Mouse (Mus musculus): ENCODE data around the gene Chrna9. TPM values are rescaled to one million over a fixed set of nuclear protein-coding genes. Genes with fewer than 3 reads are reported as not detected.
"Not testable (repeated sequence)": the region's sequence is repeated elsewhere in the genome, so short reads cannot be mapped to it uniquely, and the experiment has no call there.

The Chrna9 gene
- polyA plus RNA-seq, 1 experiment from 2014 or later: not detected

DNA sequence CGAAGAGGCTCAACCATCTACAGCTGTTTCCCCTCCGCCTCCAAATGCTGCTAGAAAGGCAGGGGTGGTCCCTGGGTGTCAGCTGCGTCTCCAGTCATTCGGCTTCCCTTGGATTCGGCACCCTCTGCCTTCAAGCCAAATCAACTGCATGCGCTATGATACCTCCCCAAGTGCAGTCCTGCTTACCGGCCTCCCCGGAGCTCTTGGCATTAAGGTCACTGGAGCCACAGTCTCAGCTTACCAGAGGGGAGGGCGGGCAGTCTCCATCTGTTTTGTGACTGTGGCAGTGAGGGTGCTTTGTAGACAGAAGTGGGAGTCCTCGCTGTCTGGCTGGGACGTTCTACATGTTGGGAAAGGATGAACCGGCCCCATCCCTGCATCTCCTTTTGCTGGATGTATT is 32.4 kb downstream of the Chrna9 start:
- Histone ChIP-seq H3K9me3 (no peaks in the 10 kb centered on the region), H3K4me1 (no peaks in the 10 kb centered on the region), H3K36me3 (no peaks in the 10 kb centered on the region), H3K27ac (no peak overlapping the region), H3K4me2 (replicated peaks) (no peak overlapping the region), H3K9ac (no peak overlapping the region), H3K4me3 (no peak overlapping the region), H3K27me3 (replicated peaks) (no peaks in the 10 kb centered on the region)
- WGBS: 67% methylated on average over 12 of the region's 12 CpGs
- ATAC-seq (ENCODE audit: low FRiP score, low read depth): no peak

- ATAC-seq (ENCODE audit: low FRiP score, low read depth): no peak
- 91% methylated on average over 3 of the region's 3 CpGs for WGBS
- Histone ChIP-seq H3K9me3 (no peaks in the 10 kb centered on the region), H3K27me3 (replicated peaks) (no peaks in the 10 kb centered on the region), H3K9ac (no peak overlapping the region), H3K27ac (no peak overlapping the region), H3K4me2 (replicated peaks) (no peak overlapping the region), H3K36me3 (no peaks in the 10 kb centered on the region), H3K4me3 (no peak overlapping the region), H3K4me1 (no peaks in the 10 kb centered on the region)
Measured at GRCm38 (mm10) chr5:65968004-65968403, 33.3 kb downstream of the Chrna9 start.

- Histone ChIP-seq H3K9me3 (no peaks in the 10 kb centered on the region), H3K36me3 (no peaks in the 10 kb centered on the region), H3K4me2 (replicated peaks) (no peak overlapping the region), H3K4me3 (no peak overlapping the region), H3K27ac (no peak overlapping the region), H3K4me1 (no peaks in the 10 kb centered on the region), H3K9ac (no peak overlapping the region), H3K27me3 (replicated peaks) (no peaks in the 10 kb centered on the region)
- WGBS: 75% methylated on average over 2 of the region's 2 CpGs
- no peak for ATAC-seq (ENCODE audit: low FRiP score, low read depth)
Measured at GRCm38 (mm10) chr5:65973189-65973588, 38.5 kb downstream of the Chrna9 start.

DNA sequence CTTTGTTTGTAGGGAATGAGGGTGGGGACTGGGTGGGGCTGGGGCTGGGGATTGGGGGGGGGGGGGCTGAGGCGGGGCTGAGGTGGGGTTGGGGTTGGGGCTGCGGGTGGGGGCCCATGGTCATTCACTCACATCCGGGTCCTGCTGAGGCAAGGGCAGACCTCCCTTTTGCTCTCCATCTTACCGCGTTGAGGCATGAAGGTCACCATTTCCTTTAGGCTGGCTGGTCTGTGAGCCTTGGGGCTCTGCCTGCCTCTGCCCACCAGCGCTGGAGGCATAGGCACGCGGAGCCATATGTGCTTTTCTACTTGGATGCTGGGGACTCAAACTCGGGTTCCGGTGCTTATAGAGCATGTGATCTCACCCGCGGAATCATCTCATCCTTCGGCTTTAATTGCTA is 41.0 kb downstream of the Chrna9 start:
- WGBS: 88% methylated on average over 13 of the region's 13 CpGs
- Histone ChIP-seq H3K27ac (no peak overlapping the region), H3K36me3 (no peaks in the 10 kb centered on the region), H3K27me3 (replicated peaks) (no peaks in the 10 kb centered on the region), H3K9ac (no peak overlapping the region), H3K4me1 (no peaks in the 10 kb centered on the region), H3K4me2 (replicated peaks) (no peak overlapping the region), H3K4me3 (no peak overlapping the region), H3K9me3 (no peaks in the 10 kb centered on the region)
- no peak for ATAC-seq (ENCODE audit: low FRiP score, low read depth)

DNA sequence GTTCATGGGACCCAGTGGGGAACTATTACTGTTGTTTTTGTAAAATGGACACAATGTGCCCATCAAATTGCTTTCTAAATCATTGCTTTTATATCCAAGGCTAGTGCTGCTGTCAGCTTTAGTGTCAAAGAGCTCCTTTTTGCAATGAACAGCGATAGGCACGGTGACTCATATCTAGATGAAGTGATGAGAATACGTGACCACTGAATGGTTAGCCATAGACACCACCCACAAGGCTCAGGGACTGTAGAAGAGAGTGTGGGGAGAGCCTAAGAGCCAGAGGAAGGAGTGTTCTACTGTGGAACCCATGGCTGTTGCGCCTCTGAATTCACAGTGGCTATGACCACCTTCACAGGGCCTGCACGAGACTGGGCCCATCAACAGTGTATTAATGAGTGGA is 51.7 kb downstream of the Chrna9 start:
- H3K4me1 ChIP-seq: no peaks in the 10 kb centered on the region

GRCm38 (mm10) chr5:65987004-65987403 is 52.3 kb downstream of the Chrna9 start:
- not testable (repeated sequence) for H3K27ac ChIP-seq; H3K4me2 ChIP-seq (replicated peaks); H3K9me3 ChIP-seq; H3K36me3 ChIP-seq; H3K4me1 ChIP-seq; H3K4me3 ChIP-seq; H3K27me3 ChIP-seq (replicated peaks); H3K9ac ChIP-seq; ATAC-seq (ENCODE audit: low FRiP score, low read depth)
- WGBS: 71% methylated on average over 3 of the region's 3 CpGs

More for the DNA sequence above, 51.7 kb downstream of the Chrna9 start:
- WGBS: 92% methylated on average over 5 of the region's 5 CpGs
- Histone ChIP-seq H3K36me3 (no peaks in the 10 kb centered on the region), H3K4me2 (replicated peaks) (no peak overlapping the region), H3K9me3 (no peaks in the 10 kb centered on the region), H3K27ac (no peak overlapping the region), H3K4me3 (no peak overlapping the region), H3K9ac (no peak overlapping the region), H3K27me3 (replicated peaks) (no peaks in the 10 kb centered on the region)
- no peak for ATAC-seq (ENCODE audit: low FRiP score, low read depth)

GRCm38 (mm10) chr5:65991191-65991590 is 56.5 kb downstream of the Chrna9 start:
- Histone ChIP-seq H3K9ac (no peak overlapping the region), H3K4me1 (no peaks in the 10 kb centered on the region), H3K27ac (no peak overlapping the region), H3K4me2 (replicated peaks) (no peak overlapping the region), H3K4me3 (no peak overlapping the region), H3K36me3 (no peaks in the 10 kb centered on the region), H3K27me3 (replicated peaks) (no peaks in the 10 kb centered on the region), H3K9me3 (no peaks in the 10 kb centered on the region)
- ATAC-seq (ENCODE audit: low FRiP score, low read depth): no peak
- 89% methylated on average over 2 of the region's 2 CpGs for WGBS

GRCm38 (mm10) chr5:65994643-65995042 is 59.9 kb downstream of the Chrna9 start:
- H3K9ac ChIP-seq: no peak overlapping the region
- 83% methylated on average over 6 of the region's 6 CpGs for WGBS
- no peak overlapping the region for H3K4me2 ChIP-seq (replicated peaks)
- no peaks in the 10 kb centered on the region for H3K36me3 ChIP-seq
- no peaks in the 10 kb centered on the region for H3K9me3 ChIP-seq
- H3K27ac ChIP-seq: no peak overlapping the region
- no peak for ATAC-seq (ENCODE audit: low FRiP score, low read depth)
- no peaks in the 10 kb centered on the region for H3K27me3 ChIP-seq (replicated peaks)
- no peak overlapping the region for H3K4me3 ChIP-seq
- H3K4me1 ChIP-seq: no peaks in the 10 kb centered on the region

- H3K4me1 ChIP-seq: peaks cover 3% of the 10 kb centered on the region; the same call in 1 of the 2 replicates
- no peak for ATAC-seq (ENCODE audit: low FRiP score, low read depth)
- H3K36me3 ChIP-seq: no peaks in the 10 kb centered on the region
- H3K4me2 ChIP-seq (replicated peaks): no peak overlapping the region
- H3K27ac ChIP-seq: no peak overlapping the region
- no peaks in the 10 kb centered on the region for H3K9me3 ChIP-seq
- no peak overlapping the region for H3K9ac ChIP-seq
- H3K4me3 ChIP-seq: no peak overlapping the region
- H3K27me3 ChIP-seq (replicated peaks): no peaks in the 10 kb centered on the region
Measured at GRCm38 (mm10) chr5:65997813-65998212, 63.1 kb downstream of the Chrna9 start.

DNA sequence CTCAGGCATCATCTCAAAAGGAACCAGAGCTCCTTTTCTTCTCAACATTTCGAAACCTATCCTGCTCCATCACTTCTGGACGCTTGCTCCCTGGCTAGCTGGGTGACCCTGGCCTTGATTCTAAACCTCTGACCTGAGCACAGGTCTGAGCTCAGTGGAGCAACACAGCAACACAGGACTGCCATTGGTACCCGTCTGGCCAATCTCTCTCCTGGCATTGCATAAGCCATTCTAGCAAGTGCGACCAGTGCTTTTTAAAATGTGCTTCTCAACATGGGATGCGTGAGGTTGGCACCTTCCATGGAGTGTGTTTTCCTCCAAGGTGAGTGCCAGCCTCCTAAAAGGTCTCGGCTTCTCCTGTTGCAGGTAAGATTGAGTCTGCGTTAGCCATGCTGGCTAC is 64.4 kb downstream of the Chrna9 start:
- no peaks in the 10 kb centered on the region for H3K27me3 ChIP-seq (replicated peaks)
- peaks cover 3% of the 10 kb centered on the region; the same call in 1 of the 2 replicates for H3K4me1 ChIP-seq
- ATAC-seq (ENCODE audit: low FRiP score, low read depth): no peak
- H3K4me2 ChIP-seq (replicated peaks): no peak overlapping the region
- no peak overlapping the region for H3K4me3 ChIP-seq
- no peak overlapping the region for H3K9ac ChIP-seq
- H3K36me3 ChIP-seq: no peaks in the 10 kb centered on the region
- 92% methylated on average over 7 of the region's 7 CpGs for WGBS
- H3K27ac ChIP-seq: no peak overlapping the region
- H3K9me3 ChIP-seq: no peaks in the 10 kb centered on the region

DNA sequence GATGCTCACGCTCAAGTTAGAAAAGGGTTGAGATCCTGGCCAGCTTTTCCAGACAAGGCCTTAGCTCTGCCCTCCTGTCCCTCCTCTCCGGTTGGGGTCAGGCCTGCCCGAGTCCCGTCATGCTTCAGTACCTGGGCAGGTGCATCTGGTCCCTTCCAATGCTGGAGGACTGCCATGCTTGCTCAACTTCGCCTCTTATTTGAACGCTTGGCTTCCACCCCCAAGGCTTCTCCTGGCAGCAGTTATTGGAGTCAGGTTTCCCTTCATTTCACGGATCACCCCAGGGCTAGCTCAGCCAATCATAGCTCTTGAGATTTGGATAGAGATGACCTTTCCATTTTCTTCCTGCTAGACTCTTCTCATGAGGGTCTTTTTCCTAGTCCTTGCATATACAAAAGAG is 65.4 kb downstream of the Chrna9 start:
- ATAC-seq (ENCODE audit: low FRiP score, low read depth): no peak
- no peak overlapping the region for H3K27ac ChIP-seq
- 81% methylated on average over 7 of the region's 7 CpGs for WGBS

DNA sequence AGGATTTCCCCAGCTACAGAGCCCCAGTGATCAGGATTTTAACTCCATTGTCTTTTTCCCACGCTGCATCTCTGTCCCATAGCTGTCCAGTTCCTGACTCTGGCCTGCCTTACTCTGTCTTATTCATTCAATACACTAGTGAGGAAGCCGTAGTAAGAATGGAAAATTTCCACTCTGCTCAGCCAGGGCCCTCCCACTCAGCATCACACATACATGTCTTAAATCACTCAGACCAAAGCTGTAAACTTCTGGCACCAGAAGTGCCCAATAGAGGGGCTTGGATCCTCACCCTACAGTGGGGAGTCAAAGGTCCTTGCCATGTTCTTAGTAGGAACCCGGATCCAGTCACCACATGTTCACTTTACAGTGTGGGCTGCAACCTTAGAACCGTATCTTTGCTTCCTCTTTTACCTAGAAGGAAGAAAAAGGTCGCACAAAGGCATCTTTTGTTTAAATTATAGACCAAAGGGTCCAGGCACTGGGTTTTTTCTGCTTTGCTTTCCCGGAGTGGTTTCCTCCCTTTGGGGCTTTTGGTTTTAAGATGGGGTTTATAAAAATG is 65.9 kb downstream of the Chrna9 start:
- Histone ChIP-seq H3K9ac (no peak overlapping the region), H3K27me3 (replicated peaks) (no peaks in the 10 kb centered on the region), H3K4me2 (replicated peaks) (no peak overlapping the region), H3K4me3 (no peak overlapping the region), H3K27ac (no peak overlapping the region), H3K36me3 (no peaks in the 10 kb centered on the region), H3K4me1 (peaks cover 3% of the 10 kb centered on the region; the same call in 1 of the 2 replicates), H3K9me3 (no peaks in the 10 kb centered on the region)
- ATAC-seq (ENCODE audit: low FRiP score, low read depth): no peak
- 65% methylated on average over 6 of the region's 6 CpGs for WGBS

More for the DNA sequence above, 65.4 kb downstream of the Chrna9 start:
- Histone ChIP-seq H3K9me3 (no peaks in the 10 kb centered on the region), H3K4me2 (replicated peaks) (no peak overlapping the region), H3K4me1 (peaks cover 3% of the 10 kb centered on the region; the same call in 1 of the 2 replicates), H3K9ac (no peak overlapping the region), H3K36me3 (no peaks in the 10 kb centered on the region), H3K4me3 (no peak overlapping the region), H3K27me3 (replicated peaks) (no peaks in the 10 kb centered on the region)

DNA sequence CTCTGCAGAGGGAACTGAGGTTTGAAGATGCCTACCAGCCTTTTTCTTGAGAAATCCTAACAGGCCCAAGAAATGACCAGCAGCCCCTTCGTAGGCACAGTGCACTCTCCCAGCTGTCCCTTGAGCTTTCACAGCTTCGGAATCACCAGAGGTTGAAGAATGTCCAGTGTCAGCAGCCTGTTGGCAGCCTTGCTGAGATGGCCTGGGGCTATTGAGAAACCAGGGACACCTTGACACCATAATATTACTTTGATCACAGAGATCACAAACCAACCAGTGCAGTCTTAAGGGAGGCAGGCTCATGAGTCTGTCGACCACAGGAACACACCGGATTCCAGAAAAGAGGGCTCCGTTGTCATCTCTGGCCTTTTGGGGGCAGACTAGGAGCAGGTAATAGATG is 66.5 kb downstream of the Chrna9 start:
- Histone ChIP-seq H3K9ac (no peak overlapping the region), H3K9me3 (no peaks in the 10 kb centered on the region), H3K36me3 (no peaks in the 10 kb centered on the region), H3K27ac (no peak overlapping the region), H3K4me1 (peaks cover 3% of the 10 kb centered on the region; the same call in 1 of the 2 replicates), H3K4me2 (replicated peaks) (no peak overlapping the region), H3K4me3 (no peak overlapping the region), H3K27me3 (replicated peaks) (no peaks in the 10 kb centered on the region)
- WGBS: 69% methylated on average over 5 of the region's 5 CpGs
- no peak for ATAC-seq (ENCODE audit: low FRiP score, low read depth)

Data from neural tube, embryonic 12.5 days (tissue).